Mouse (Mus musculus) bone marrow, adult 2 months (tissue): ENCODE data around the gene Gpr89.

Source experiments
- CTCF ChIP-seq: fragments of 200-500 bp; IDR thresholded peaks from 2 replicates; pipeline ENCODE4 v1.5.1; 2011; ENCODE audit warnings: low read length, control low read depth; ENCODE audit not compliant: control insufficient read depth, insufficient read depth
- POLR2A ChIP-seq: fragments of 200-500 bp; IDR thresholded peaks from 2 replicates; pipeline ENCODE4 v1.6.1; 2011; ENCODE audit warnings: low read depth, mild to moderate bottlenecking, control low read depth, low read length, borderline replicate concordance; ENCODE audit not compliant: control insufficient read depth

GRCm38 (mm10) chr3:96904393-96904792 is 753 bp downstream of the Gpr89 start, which contains the start of gene Gja5:
- TF ChIP-seq POLR2A (no peak), CTCF (no peak)
